Mouse (Mus musculus) liver, embryonic 15.5 days (tissue): Measurements from ENCODE around the gene Got2. TPM values are rescaled to one million over a fixed set of nuclear protein-coding genes. Genes with fewer than 3 reads are reported as not detected.
A peak's percentile ranks its signal among the peaks of the same experiment; 100 is the strongest.

Source experiments
- ATAC-seq: fragments of 200-750 bp; cut with Nextera tagmentation; 2 replicates; pipeline ENCODE4 v1.8.0; 2017; ENCODE audit warnings: moderate number of reproducible peaks, mild to moderate bottlenecking, moderate library complexity; ENCODE audit not compliant: insufficient read depth
- H3K27ac ChIP-seq: fragments of 300-500 bp; sonication (generic); replicated peaks from 2 replicates; pipeline ENCODE4 v1.5.1; 2015; ENCODE audit warnings: mild to moderate bottlenecking, inconsistent platforms
- H3K27me3 ChIP-seq: fragments of 300-500 bp; sonication (generic); 2 replicates; pipeline ENCODE4 v1.6.1; 2015; ENCODE audit warnings: mild to moderate bottlenecking, inconsistent platforms
- H3K36me3 ChIP-seq: fragments of 300-500 bp; sonication (generic); replicated peaks from 2 replicates; pipeline ENCODE4 v1.6.1; 2015; ENCODE audit warnings: moderate library complexity, mild to moderate bottlenecking, inconsistent platforms
- H3K4me1 ChIP-seq: fragments of 300-500 bp; sonication (generic); replicated peaks from 2 replicates; pipeline ENCODE4 v1.6.1; 2015; ENCODE audit warnings: inconsistent platforms
- H3K4me2 ChIP-seq: fragments of 300-500 bp; sonication (generic); 2 replicates; pipeline ENCODE4 v1.6.1; 2015; ENCODE audit warnings: moderate library complexity, mild to moderate bottlenecking, inconsistent platforms
- H3K4me3 ChIP-seq: fragments of 300-500 bp; sonication (generic); replicated peaks from 2 replicates; pipeline ENCODE4 v1.5.1; 2015; ENCODE audit warnings: mild to moderate bottlenecking, inconsistent platforms
- H3K9ac ChIP-seq: fragments of 300-500 bp; sonication (generic); 2 replicates; pipeline ENCODE4 v1.6.1; 2015; ENCODE audit warnings: moderate library complexity, mild to moderate bottlenecking, inconsistent platforms
- H3K9me3 ChIP-seq: fragments of 300-500 bp; sonication (generic); replicated peaks from 2 replicates; pipeline ENCODE4 v1.6.1; 2016; ENCODE audit warnings: inconsistent platforms
- WGBS: fragments of 180-500 bp; shearing (Covaris S2); methylation state at CpG from one replicate; pipeline ENCODE4 v1.1.7; 2015; ENCODE audit warnings: mixed read lengths; ENCODE audit not compliant: insufficient replicate concordance; 5-methylcytosine and 5-hydroxymethylcytosine counted together
- polyA plus RNA-seq: library from polyadenylated mRNA; unstranded; fragments of >200 nt; fragmentation: Nextera tagmentation; extraction: Ambion mirVana; gene quantifications from 2 replicates; pipeline ENCODE4 v1.2.1, GENCODE M21; 2015

Gene Got2
- 223 and 238 TPM in 2 replicates for polyA plus RNA-seq

DNA sequence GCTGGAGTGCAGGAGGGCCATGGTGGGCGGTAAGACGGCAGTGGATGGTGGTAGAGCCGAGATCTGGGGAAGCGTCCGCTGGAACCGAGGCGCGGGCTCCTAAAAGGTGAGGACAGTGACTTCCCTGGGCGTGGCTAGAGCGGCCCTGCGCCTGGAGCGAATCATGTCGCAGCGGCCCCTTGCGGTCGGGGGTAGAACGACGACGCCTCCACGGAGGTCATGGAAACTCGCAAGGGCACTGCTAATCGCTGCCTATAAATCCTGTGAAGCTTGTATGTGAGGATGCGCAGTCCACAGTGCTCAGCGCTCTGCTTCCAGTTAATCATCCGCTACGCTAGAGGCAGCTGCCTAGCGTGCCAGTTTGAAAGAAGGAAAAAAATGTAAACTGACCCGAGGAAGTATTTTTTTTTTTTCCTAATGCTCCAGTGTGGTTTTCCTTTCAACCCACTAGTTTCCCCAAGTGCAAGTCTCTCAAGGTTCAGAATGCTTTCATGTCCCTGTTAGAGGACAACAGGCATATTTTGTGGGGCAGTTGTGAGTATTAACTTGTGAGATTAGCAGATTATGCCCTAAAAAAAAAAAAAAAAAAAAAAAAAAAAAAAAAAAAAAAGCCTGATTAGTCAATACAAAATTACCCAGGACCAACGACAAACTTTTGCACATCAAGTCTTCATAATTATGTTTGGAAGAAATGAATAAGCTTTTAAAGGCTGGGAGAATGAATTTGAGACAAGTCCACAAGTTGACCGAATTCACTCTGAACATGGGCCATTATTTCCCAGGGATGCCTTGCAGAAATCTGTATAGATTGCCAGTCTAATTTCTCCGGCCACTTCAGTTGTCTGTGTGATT is at the start of gene Got2:
Got2 (minus strand) TSS at position 263 of the 852 bp plus-strand sequence.
- Histone ChIP-seq H3K27ac (peak within 1 kb of the TSS; percentile 83), H3K4me3 (peak within 1 kb of the TSS; percentile 90), H3K27me3 (no peaks in the 10 kb centered on the region), H3K36me3 (no peaks in the 10 kb centered on the region), H3K9ac (peak within 1 kb of the TSS; percentile 77), H3K9me3 (no peaks in the 10 kb centered on the region), H3K4me1 (peaks cover 28% of the 10 kb centered on the region), H3K4me2 (peak within 1 kb of the TSS; percentile 98)
- 5% methylated on average over 31 of the region's 31 CpGs for WGBS
- ATAC-seq = peak; percentile 77

GRCm38 (mm10) chr8:95932841-95933240 is 44.5 kb upstream of the Got2 start:
- 69% methylated on average over 5 of the region's 5 CpGs for WGBS
- Histone ChIP-seq H3K9ac (no peak overlapping the region), H3K27me3 (no peaks in the 10 kb centered on the region), H3K27ac (no peak overlapping the region), H3K4me2 (no peak overlapping the region), H3K4me1 (no peaks in the 10 kb centered on the region), H3K36me3 (no peaks in the 10 kb centered on the region), H3K4me3 (no peak overlapping the region), H3K9me3 (no peaks in the 10 kb centered on the region)
- ATAC-seq = no peak

DNA sequence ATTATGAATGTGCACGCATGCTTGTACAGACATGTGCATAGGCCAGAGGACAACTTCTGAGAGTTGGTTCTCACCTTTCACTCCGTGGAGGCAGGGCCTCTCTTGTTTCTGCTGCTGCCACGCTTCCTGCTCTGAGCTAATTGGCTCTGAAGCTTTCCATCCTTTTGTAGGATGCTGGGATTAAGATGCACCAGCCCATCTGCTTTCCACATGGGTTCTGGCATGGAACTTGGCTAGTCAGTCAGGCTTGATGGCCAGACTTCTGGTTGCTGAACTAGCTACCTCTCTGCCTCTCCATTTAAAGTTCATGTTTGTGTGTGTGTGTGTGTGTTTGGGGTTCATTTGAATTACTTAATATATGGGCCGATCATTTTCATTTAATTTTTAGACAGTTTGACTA is 41.5 kb upstream of the Got2 start:
- no peak for ATAC-seq
- Histone ChIP-seq H3K4me3 (no peak overlapping the region), H3K4me2 (no peak overlapping the region), H3K27me3 (no peaks in the 10 kb centered on the region), H3K36me3 (no peaks in the 10 kb centered on the region), H3K9me3 (no peaks in the 10 kb centered on the region), H3K27ac (no peak overlapping the region), H3K4me1 (no peaks in the 10 kb centered on the region), H3K9ac (no peak overlapping the region)
- WGBS = 51% methylated on average over 4 of the region's 4 CpGs

DNA sequence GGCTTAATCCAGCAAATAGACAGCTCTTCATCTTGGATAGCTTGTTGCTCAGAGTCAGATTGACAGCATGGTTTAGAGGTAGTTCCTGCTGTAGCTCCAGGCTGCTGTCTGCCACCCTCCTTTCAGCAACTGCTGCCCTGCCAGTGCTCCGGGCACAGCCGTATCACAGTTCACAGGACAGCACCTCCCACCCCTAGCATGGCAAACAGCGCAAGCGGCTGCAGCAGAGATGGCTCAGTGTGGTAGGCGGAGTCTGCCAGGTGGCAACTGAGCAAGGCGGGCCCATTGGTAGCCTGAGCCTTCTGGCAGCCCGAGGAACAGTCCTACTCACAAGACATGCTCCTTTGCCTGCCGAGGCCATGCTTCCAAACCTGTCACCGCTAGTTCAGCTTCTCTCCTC is 27.8 kb upstream of the Got2 start:
- Histone ChIP-seq H3K36me3 (no peaks in the 10 kb centered on the region), H3K27me3 (peaks cover 5% of the 10 kb centered on the region; the same call in 1 of the 2 replicates), H3K27ac (no peak overlapping the region), H3K4me1 (peaks cover 8% of the 10 kb centered on the region; the same call in 1 of the 2 replicates), H3K4me3 (0 out of 2 replicates have a peak overlapping the region, but pooled peaks have one; percentile 4), H3K9ac (no peak overlapping the region), H3K9me3 (no peaks in the 10 kb centered on the region), H3K4me2 (peak overlapping the region; percentile 50)
- no peak for ATAC-seq
- 7% methylated on average over 9 of the region's 9 CpGs for WGBS

- ATAC-seq = no peak
- no peak overlapping the region for H3K27ac ChIP-seq
- H3K4me1 ChIP-seq = peaks cover 8% of the 10 kb centered on the region; the same call in 1 of the 2 replicates
- no peaks in the 10 kb centered on the region for H3K9me3 ChIP-seq
- no peak overlapping the region for H3K4me3 ChIP-seq
- WGBS = 3% methylated on average over 7 of the region's 7 CpGs
- H3K36me3 ChIP-seq = no peaks in the 10 kb centered on the region
- H3K9ac ChIP-seq = no peak overlapping the region
- H3K27me3 ChIP-seq = peaks cover 5% of the 10 kb centered on the region; the same call in 1 of the 2 replicates
- no peak overlapping the region for H3K4me2 ChIP-seq
Observed at GRCm38 (mm10) chr8:95914905-95915643, 26.7 kb upstream of the Got2 start.

GRCm38 (mm10) chr8:95911240-95911639 is 22.9 kb upstream of the Got2 start:
- H3K36me3 ChIP-seq = no peaks in the 10 kb centered on the region
- ATAC-seq = no peak
- peaks cover 3% of the 10 kb centered on the region; the same call in 1 of the 2 replicates for H3K27me3 ChIP-seq
- no peaks in the 10 kb centered on the region for H3K9me3 ChIP-seq
- H3K4me2 ChIP-seq = no peak overlapping the region
- H3K9ac ChIP-seq = no peak overlapping the region
- H3K27ac ChIP-seq = no peak overlapping the region
- peaks cover 11% of the 10 kb centered on the region; the same call in 1 of the 2 replicates for H3K4me1 ChIP-seq
- H3K4me3 ChIP-seq = no peak overlapping the region
- WGBS = 64% methylated on average over 5 of the region's 5 CpGs

- Histone ChIP-seq H3K4me1 (0 out of 2 replicates have a peak, but pooled peaks cover 4% of the 10 kb centered on the region), H3K36me3 (no peaks in the 10 kb centered on the region), H3K4me3 (no peak overlapping the region), H3K4me2 (no peak overlapping the region), H3K27ac (no peak overlapping the region), H3K27me3 (no peaks in the 10 kb centered on the region), H3K9ac (no peak overlapping the region), H3K9me3 (no peaks in the 10 kb centered on the region)
- 73% methylated on average over 11 of the region's 11 CpGs for WGBS
- no peak for ATAC-seq
Observed at GRCm38 (mm10) chr8:95907885-95908284, 19.5 kb upstream of the Got2 start.

- H3K4me3 ChIP-seq = no peak overlapping the region
- WGBS = 50% methylated on average over 9 of the region's 9 CpGs
- H3K4me1 ChIP-seq = 0 out of 2 replicates have a peak, but pooled peaks cover 4% of the 10 kb centered on the region
- no peak overlapping the region for H3K4me2 ChIP-seq
- no peaks in the 10 kb centered on the region for H3K9me3 ChIP-seq
- no peak for ATAC-seq
- H3K9ac ChIP-seq = no peak overlapping the region
- H3K27me3 ChIP-seq = no peaks in the 10 kb centered on the region
- H3K27ac ChIP-seq = no peak overlapping the region
- no peaks in the 10 kb centered on the region for H3K36me3 ChIP-seq
Observed at GRCm38 (mm10) chr8:95906738-95907137, 18.4 kb upstream of the Got2 start.

- H3K9me3 ChIP-seq = no peaks in the 10 kb centered on the region
- H3K4me2 ChIP-seq = no peak overlapping the region
- H3K36me3 ChIP-seq = no peaks in the 10 kb centered on the region
- H3K4me1 ChIP-seq = 0 out of 2 replicates have a peak, but pooled peaks cover 2% of the 10 kb centered on the region
- no peak overlapping the region for H3K4me3 ChIP-seq
- no peak overlapping the region for H3K9ac ChIP-seq
- WGBS = 41% methylated on average over 7 of the region's 7 CpGs
- ATAC-seq = no peak
- no peaks in the 10 kb centered on the region for H3K27me3 ChIP-seq
- no peak overlapping the region for H3K27ac ChIP-seq
Observed at GRCm38 (mm10) chr8:95901864-95902263, 13.5 kb upstream of the Got2 start.

DNA sequence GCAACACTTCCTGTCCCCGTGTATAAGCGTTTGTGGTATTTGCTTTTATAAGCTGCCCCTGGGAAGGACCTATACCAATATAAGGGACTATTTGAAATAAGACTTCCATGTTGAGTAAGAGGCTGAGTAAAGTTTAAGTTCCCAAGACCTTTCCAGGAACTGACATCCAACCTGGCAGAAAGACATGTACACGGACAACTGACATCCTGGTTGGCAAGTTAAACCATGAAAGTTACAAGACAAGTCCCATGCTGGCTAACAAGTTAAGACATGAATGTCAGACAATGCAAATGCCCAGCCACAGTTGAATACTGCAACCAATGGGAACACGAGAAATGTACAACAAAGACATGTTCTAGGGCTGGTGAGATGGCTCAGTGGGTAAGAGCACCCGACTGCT is 5.4 kb upstream of the Got2 start:
- Histone ChIP-seq H3K36me3 (no peaks in the 10 kb centered on the region), H3K9me3 (no peaks in the 10 kb centered on the region), H3K9ac (no peak overlapping the region), H3K27me3 (no peaks in the 10 kb centered on the region), H3K4me1 (no peaks in the 10 kb centered on the region), H3K27ac (no peak overlapping the region), H3K4me2 (no peak overlapping the region), H3K4me3 (no peak overlapping the region)
- WGBS = 55% methylated on average over 5 of the region's 5 CpGs
- ATAC-seq = no peak
